Mouse (Mus musculus): ENCODE results near the gene 1700019N19Rik. TPM values are rescaled to one million over a fixed set of nuclear protein-coding genes. Genes with fewer than 3 reads are reported as not detected.

The 1700019N19Rik gene
- polyA plus RNA-seq, 1 experiment from 2014 or later: not detected

GRCm38 (mm10) chr19:58762316-58762715 is 31.9 kb downstream of the 1700019N19Rik start:
- WGBS: 38% methylated on average over 6 of the region's 6 CpGs
- TF ChIP-seq CTCF (IDR thresholded peaks at IDR 0.05) (no peak), EP300 (IDR thresholded peaks at IDR 0.05) (no peak)
- Histone ChIP-seq H3K4me1 (ENCODE audit: insufficient read depth, low read depth, low read length) (no peaks in the 10 kb centered on the region), H3K27ac (ENCODE audit: low read length) (no peak overlapping the region), H3K36me3 (ENCODE audit: insufficient read depth, low read length) (no peaks in the 10 kb centered on the region), H3K9me3 (ENCODE audit: low read length) (no peaks in the 10 kb centered on the region), H3K9ac (replicated peaks; ENCODE audit: low read depth) (no peak overlapping the region), H3K4me2 (replicated peaks; ENCODE audit: low read depth, low read length) (no peak overlapping the region), H3K4me3 (ENCODE audit: low read depth, low read length) (no peak overlapping the region), H3K27me3 (replicated peaks; ENCODE audit: insufficient read depth, low read length) (no peaks in the 10 kb centered on the region)
- DNase-seq (ENCODE audit: low spot score): peak; percentile 29
- 0 out of 2 replicates have a peak, but pooled peaks have one; percentile 8 for ATAC-seq

- no peaks in the 10 kb centered on the region for H3K36me3 ChIP-seq (ENCODE audit: insufficient read depth, low read length)
- no peak within 1 kb of the TSS for H3K4me2 ChIP-seq (replicated peaks; ENCODE audit: low read depth, low read length)
- H3K27me3 ChIP-seq (replicated peaks; ENCODE audit: insufficient read depth, low read length): no peaks in the 10 kb centered on the region
- no peak within 1 kb of the TSS for H3K9ac ChIP-seq (replicated peaks; ENCODE audit: low read depth)
- no peaks in the 10 kb centered on the region for H3K9me3 ChIP-seq (ENCODE audit: low read length)
- H3K4me1 ChIP-seq (ENCODE audit: insufficient read depth, low read depth, low read length): no peaks in the 10 kb centered on the region
- DNase-seq (ENCODE audit: low spot score) (peak; percentile 43), ATAC-seq (peak; percentile 87)
- TF ChIP-seq CTCF (IDR thresholded peaks at IDR 0.05) (no peak), EP300 (IDR thresholded peaks at IDR 0.05) (no peak)
- H3K27ac ChIP-seq (ENCODE audit: low read length): no peak within 1 kb of the TSS
- no peak within 1 kb of the TSS for H3K4me3 ChIP-seq (ENCODE audit: low read depth, low read length)
- 38% methylated on average over 9 of the region's 9 CpGs for WGBS
These were observed 34.8 kb downstream of the 1700019N19Rik start, which contains the start of gene Pnliprp2 for GRCm38 (mm10) chr19:58759423-58759822. TSS of gene Pnliprp2 (plus strand) at chr19:58759719.

DNA sequence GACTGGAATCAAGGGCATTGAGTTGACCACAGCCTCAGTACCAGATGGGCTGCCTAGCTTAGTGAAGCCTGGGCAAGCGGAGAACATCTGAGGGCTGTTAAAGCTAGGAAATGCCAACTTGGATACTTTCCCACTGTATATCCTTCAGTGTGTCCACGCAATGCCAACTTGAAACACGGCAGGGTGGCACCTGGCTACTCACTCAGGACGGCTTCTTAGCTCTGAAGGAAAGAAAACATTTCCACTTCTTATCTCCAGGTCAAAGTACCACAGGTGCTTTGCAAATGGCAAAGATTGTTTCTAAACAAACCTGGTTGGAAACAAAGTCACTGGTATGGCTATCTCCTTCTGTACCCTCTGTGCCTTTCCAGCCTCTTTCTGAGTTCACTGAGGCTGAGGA is 35.4 kb downstream of the 1700019N19Rik start:
- Histone ChIP-seq H3K27me3 (replicated peaks; ENCODE audit: insufficient read depth, low read length) (no peaks in the 10 kb centered on the region), H3K9me3 (ENCODE audit: low read length) (no peaks in the 10 kb centered on the region), H3K4me2 (replicated peaks; ENCODE audit: low read depth, low read length) (no peak overlapping the region), H3K9ac (replicated peaks; ENCODE audit: low read depth) (no peak overlapping the region), H3K4me1 (ENCODE audit: insufficient read depth, low read depth, low read length) (no peaks in the 10 kb centered on the region), H3K4me3 (ENCODE audit: low read depth, low read length) (no peak overlapping the region), H3K27ac (ENCODE audit: low read length) (no peak overlapping the region), H3K36me3 (ENCODE audit: insufficient read depth, low read length) (no peaks in the 10 kb centered on the region)
- ATAC-seq (no peak), DNase-seq (ENCODE audit: low spot score) (no peak)
- 58% methylated on average over 4 of the region's 4 CpGs for WGBS
- TF ChIP-seq CTCF (IDR thresholded peaks at IDR 0.05) (no peak), EP300 (IDR thresholded peaks at IDR 0.05) (no peak)

DNA sequence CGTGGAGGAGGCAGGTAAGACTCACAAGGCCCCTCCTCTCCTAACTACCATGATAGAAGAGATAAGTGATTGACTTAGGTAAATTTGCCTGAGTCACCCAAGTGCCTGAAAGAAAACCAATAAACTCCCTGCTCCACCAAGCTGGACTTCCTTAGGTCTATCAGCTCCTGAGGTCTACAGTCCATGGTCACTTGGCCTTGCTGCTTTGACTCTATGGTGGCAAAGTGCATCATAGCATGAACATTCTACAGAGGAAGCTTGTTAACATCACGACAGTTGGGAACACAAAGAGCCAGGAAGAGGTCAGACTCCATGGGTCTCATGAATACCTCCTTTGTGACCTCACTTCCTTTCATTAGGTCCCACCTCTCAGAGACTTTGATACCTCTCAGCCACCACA is 42.8 kb downstream of the 1700019N19Rik start:
- Histone ChIP-seq H3K36me3 (ENCODE audit: insufficient read depth, low read length) (no peaks in the 10 kb centered on the region), H3K9ac (replicated peaks; ENCODE audit: low read depth) (no peak overlapping the region), H3K4me3 (ENCODE audit: low read depth, low read length) (no peak overlapping the region), H3K4me1 (ENCODE audit: insufficient read depth, low read depth, low read length) (no peaks in the 10 kb centered on the region), H3K9me3 (ENCODE audit: low read length) (no peaks in the 10 kb centered on the region), H3K27me3 (replicated peaks; ENCODE audit: insufficient read depth, low read length) (no peaks in the 10 kb centered on the region), H3K27ac (ENCODE audit: low read length) (no peak overlapping the region), H3K4me2 (replicated peaks; ENCODE audit: low read depth, low read length) (no peak overlapping the region)
- TF ChIP-seq CTCF (IDR thresholded peaks at IDR 0.05) (no peak), EP300 (IDR thresholded peaks at IDR 0.05) (no peak)
- ATAC-seq (no peak), DNase-seq (ENCODE audit: low spot score) (no peak)
- 38% methylated on average over 2 of the region's 2 CpGs for WGBS

DNA sequence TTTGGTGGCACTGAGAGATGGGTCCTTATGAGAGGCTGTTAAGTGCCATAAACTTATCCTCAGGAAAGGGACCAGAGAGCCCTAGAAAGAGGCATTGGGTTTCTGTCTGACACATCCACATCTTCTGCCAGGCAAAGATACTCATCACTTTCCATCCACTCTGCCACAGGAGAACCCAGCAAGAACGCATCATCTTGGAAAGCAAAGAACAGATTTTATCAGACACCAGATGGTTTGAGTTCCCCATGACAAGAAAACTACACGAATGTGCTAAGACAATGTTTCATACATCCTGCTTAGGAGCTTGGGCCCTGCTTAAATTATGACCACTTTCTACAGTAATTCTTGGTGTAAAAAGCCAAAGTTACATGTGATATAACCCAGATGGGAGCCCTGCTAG is 43.4 kb downstream of the 1700019N19Rik start:
- no peaks in the 10 kb centered on the region for H3K36me3 ChIP-seq (ENCODE audit: insufficient read depth, low read length)
- TF ChIP-seq EP300 (IDR thresholded peaks at IDR 0.05) (no peak), CTCF (IDR thresholded peaks at IDR 0.05) (no peak)
- DNase-seq (ENCODE audit: low spot score): no peak

GRCm38 (mm10) chr19:58747498-58748000 is 46.7 kb downstream of the 1700019N19Rik start:
- Histone ChIP-seq H3K4me3 (ENCODE audit: low read depth, low read length) (no peak overlapping the region), H3K4me1 (ENCODE audit: insufficient read depth, low read depth, low read length) (no peaks in the 10 kb centered on the region), H3K9ac (replicated peaks; ENCODE audit: low read depth) (no peak overlapping the region), H3K4me2 (replicated peaks; ENCODE audit: low read depth, low read length) (no peak overlapping the region), H3K36me3 (ENCODE audit: insufficient read depth, low read length) (no peaks in the 10 kb centered on the region), H3K27ac (ENCODE audit: low read length) (no peak overlapping the region), H3K9me3 (ENCODE audit: low read length) (no peaks in the 10 kb centered on the region), H3K27me3 (replicated peaks; ENCODE audit: insufficient read depth, low read length) (no peaks in the 10 kb centered on the region)
- ATAC-seq (no peak), DNase-seq (ENCODE audit: low spot score) (no peak)
- WGBS: 73% methylated on average over 9 of the region's 9 CpGs
- no peak for TF ChIP-seq CTCF (IDR thresholded peaks at IDR 0.05)
- TF ChIP-seq EP300 (IDR thresholded peaks at IDR 0.05): no peak

More for the DNA sequence above, 43.4 kb downstream of the 1700019N19Rik start:
- Histone ChIP-seq H3K27ac (ENCODE audit: low read length) (no peak overlapping the region), H3K9ac (replicated peaks; ENCODE audit: low read depth) (no peak overlapping the region), H3K27me3 (replicated peaks; ENCODE audit: insufficient read depth, low read length) (no peaks in the 10 kb centered on the region), H3K9me3 (ENCODE audit: low read length) (no peaks in the 10 kb centered on the region), H3K4me1 (ENCODE audit: insufficient read depth, low read depth, low read length) (no peaks in the 10 kb centered on the region), H3K4me3 (ENCODE audit: low read depth, low read length) (no peak overlapping the region), H3K4me2 (replicated peaks; ENCODE audit: low read depth, low read length) (no peak overlapping the region)
- WGBS: 68% methylated on average over 2 of the region's 2 CpGs
- no peak for ATAC-seq

DNA sequence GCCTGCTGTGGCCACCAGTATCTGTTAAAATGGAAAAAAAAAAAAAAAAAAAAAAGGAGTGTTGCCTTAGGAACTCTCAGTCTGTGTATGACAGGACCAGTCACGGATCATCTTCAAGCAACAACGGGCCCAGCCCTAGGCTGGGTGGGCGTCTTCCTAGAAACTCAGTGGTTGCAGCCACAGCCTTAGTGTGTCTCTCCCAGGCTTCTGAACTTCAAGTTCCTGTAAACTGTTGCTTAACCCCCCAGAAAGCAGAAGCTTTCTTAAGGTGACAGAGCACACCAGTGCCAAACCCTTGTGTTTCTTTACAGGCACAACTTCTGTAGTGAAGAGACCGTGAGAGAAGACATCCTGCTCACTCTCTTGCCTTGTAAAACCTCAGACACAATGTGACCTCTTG is 50.5 kb downstream of the 1700019N19Rik start:
- no peak for ATAC-seq
- no peak overlapping the region for H3K27ac ChIP-seq (ENCODE audit: low read length)
- no peaks in the 10 kb centered on the region for H3K9me3 ChIP-seq (ENCODE audit: low read length)
- DNase-seq (ENCODE audit: low spot score): peak; percentile 28
- WGBS: 63% methylated on average over 4 of the region's 4 CpGs
- TF ChIP-seq CTCF (IDR thresholded peaks at IDR 0.05) (no peak), EP300 (IDR thresholded peaks at IDR 0.05) (no peak)
- H3K4me2 ChIP-seq (replicated peaks; ENCODE audit: low read depth, low read length): no peak overlapping the region
- H3K27me3 ChIP-seq (replicated peaks; ENCODE audit: insufficient read depth, low read length): no peaks in the 10 kb centered on the region
- no peaks in the 10 kb centered on the region for H3K4me1 ChIP-seq (ENCODE audit: insufficient read depth, low read depth, low read length)
- H3K36me3 ChIP-seq (ENCODE audit: insufficient read depth, low read length): no peaks in the 10 kb centered on the region
- no peak overlapping the region for H3K4me3 ChIP-seq (ENCODE audit: low read depth, low read length)
- H3K9ac ChIP-seq (replicated peaks; ENCODE audit: low read depth): no peak overlapping the region
